Mouse (Mus musculus): ENCODE measurements around the gene Nxf1. TPM values are rescaled to one million over a fixed set of nuclear protein-coding genes. Genes with fewer than 3 reads are reported as not detected.

Gene Nxf1
- 186 and 216 TPM in 2 replicates for polyA plus RNA-seq (2016; fragmentation: Nextera tagmentation; extraction: Ambion mirVana)

DNA sequence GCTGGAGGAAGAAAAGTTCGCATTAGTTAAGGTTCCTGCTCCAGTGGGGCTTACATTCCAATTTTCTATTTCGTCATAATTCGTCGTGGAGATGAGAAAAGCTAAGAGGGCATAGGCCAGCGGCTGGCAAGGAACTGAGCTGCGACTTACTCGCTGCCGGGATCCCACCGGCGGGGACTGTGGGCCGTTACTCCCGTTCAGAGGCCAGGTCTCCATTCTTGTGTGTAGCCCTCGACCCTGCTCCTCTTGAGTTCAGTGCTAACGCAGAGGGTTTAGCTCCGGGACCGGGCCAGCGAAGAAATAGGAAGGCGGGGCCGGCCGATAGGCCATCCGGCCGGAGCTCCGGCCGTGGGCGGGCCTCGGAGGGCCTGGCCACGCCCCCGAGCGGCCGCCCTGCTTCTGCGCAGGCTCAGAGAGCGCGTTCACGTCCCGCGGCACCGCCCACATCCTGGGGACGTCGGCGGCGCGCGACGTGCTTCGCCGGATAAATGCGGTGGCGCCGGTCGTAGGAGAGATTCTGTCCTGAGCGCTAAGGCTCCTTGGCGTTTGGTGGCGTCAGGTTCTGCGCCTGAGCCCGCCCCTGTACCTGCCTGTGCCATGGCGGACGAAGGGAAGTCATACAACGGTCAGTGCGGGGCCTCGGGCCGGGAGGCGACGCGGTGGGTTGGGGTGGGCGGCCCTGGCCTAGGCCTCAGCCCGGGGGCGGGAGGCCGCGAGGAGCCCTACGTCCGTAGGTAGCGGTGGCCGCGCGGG, at the start of gene Nxf1:
Gene Nxf1, plus strand, starts transcription at position 439 of the 753 bp plus-strand sequence.
- H3K36me3 ChIP-seq, result peaks cover 31% of the 10 kb centered on the region
- peak; percentile 95 for ATAC-seq (ENCODE audit: low FRiP score, low read depth)
- WGBS, result 1% methylated on average over 74 of the region's 75 CpGs
- H3K27ac ChIP-seq, result peak within 1 kb of the TSS; percentile 80
- H3K27me3 ChIP-seq (replicated peaks), result no peaks in the 10 kb centered on the region
- H3K4me1 ChIP-seq, result peaks cover 19% of the 10 kb centered on the region
- peak within 1 kb of the TSS; percentile 77 for H3K4me2 ChIP-seq (replicated peaks)
- H3K9me3 ChIP-seq, result no peaks in the 10 kb centered on the region
- H3K4me3 ChIP-seq, result peak within 1 kb of the TSS; percentile 96
- peak within 1 kb of the TSS; percentile 96 for H3K9ac ChIP-seq

DNA sequence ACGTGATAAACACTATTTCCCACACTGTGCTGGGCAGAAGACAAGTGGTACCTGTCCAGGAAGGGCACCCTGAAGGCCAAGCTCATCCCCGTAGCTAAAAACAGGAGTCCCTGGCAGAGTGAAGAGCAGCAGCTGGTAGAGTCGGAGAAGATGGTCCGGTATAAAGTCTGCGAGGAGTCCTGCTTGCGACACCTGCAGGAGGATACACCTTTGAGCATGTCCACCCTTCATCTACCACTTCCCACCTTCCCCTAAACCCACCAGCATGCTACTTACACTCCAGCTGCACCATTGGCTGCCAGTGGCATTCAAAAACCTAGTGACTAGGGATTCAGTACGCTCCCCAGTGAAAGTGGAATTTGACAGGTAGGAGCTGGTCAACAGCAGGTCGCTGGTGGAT, 47.9 kb upstream of the Nxf1 start:
- Histone ChIP-seq H3K36me3 (peaks cover 55% of the 10 kb centered on the region), H3K9ac (no peak overlapping the region), H3K27me3 (replicated peaks) (no peaks in the 10 kb centered on the region), H3K9me3 (no peaks in the 10 kb centered on the region), H3K4me1 (peaks cover 21% of the 10 kb centered on the region), H3K4me3 (no peak overlapping the region), H3K4me2 (replicated peaks) (no peak overlapping the region), H3K27ac (no peak overlapping the region)
- ATAC-seq (ENCODE audit: low FRiP score, low read depth), result no peak
- 95% methylated on average over 8 of the region's 8 CpGs for WGBS

DNA sequence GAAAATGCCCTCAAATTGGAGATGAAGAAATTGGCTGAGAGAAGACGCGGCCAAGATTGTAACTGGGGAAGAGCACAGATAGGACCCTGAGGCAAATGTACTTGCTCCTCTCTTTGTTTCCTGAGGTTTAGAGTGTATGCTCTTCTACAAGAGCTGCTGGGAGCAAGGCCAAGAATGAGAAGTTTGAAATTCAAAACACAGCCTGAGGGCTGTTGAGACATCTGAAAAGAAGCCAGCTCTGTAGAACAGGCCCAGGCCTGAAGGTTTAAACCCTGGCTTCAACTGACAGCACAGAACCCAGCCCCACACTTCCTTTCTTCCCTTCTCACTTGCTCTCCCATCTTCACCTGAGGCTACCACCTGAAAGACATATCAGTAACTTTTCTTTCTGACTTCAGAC, 46.8 kb upstream of the Nxf1 start:
- Histone ChIP-seq H3K36me3 (peaks cover 55% of the 10 kb centered on the region), H3K4me1 (peaks cover 21% of the 10 kb centered on the region), H3K9ac (no peak overlapping the region), H3K4me2 (replicated peaks) (no peak overlapping the region), H3K27ac (no peak overlapping the region), H3K9me3 (no peaks in the 10 kb centered on the region), H3K4me3 (no peak overlapping the region), H3K27me3 (replicated peaks) (no peaks in the 10 kb centered on the region)
- 95% methylated on average over 2 of the region's 2 CpGs for WGBS
- no peak for ATAC-seq (ENCODE audit: low FRiP score, low read depth)

DNA sequence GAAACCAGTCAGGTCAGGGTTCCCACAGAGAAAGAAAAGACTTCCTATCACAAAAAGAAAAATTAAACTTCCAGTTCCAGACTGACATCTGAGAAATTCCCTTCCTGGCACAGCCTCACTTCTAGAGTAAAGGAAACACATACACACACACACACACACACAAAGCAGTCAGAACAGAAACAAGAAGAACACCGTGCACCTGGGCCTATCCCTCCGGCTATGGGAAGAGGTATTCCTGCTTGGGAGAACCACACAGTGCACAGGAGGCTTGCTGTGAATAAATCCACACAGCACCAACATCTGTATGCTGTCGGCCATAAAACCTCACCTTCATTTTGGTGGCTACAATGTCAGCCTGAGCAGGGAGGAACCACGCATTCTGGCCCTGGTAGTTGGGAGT, 45.4 kb upstream of the Nxf1 start:
- Histone ChIP-seq H3K4me3 (peak overlapping the region; percentile 76; the same call in 1 of the 2 replicates), H3K9me3 (no peaks in the 10 kb centered on the region), H3K4me1 (peaks cover 21% of the 10 kb centered on the region), H3K9ac (peak overlapping the region; percentile 90), H3K27ac (no peak overlapping the region), H3K27me3 (replicated peaks) (no peaks in the 10 kb centered on the region), H3K36me3 (peaks cover 51% of the 10 kb centered on the region), H3K4me2 (replicated peaks) (peak overlapping the region; percentile 68)
- WGBS, result 84% methylated on average over 4 of the region's 4 CpGs
- no peak for ATAC-seq (ENCODE audit: low FRiP score, low read depth)

DNA sequence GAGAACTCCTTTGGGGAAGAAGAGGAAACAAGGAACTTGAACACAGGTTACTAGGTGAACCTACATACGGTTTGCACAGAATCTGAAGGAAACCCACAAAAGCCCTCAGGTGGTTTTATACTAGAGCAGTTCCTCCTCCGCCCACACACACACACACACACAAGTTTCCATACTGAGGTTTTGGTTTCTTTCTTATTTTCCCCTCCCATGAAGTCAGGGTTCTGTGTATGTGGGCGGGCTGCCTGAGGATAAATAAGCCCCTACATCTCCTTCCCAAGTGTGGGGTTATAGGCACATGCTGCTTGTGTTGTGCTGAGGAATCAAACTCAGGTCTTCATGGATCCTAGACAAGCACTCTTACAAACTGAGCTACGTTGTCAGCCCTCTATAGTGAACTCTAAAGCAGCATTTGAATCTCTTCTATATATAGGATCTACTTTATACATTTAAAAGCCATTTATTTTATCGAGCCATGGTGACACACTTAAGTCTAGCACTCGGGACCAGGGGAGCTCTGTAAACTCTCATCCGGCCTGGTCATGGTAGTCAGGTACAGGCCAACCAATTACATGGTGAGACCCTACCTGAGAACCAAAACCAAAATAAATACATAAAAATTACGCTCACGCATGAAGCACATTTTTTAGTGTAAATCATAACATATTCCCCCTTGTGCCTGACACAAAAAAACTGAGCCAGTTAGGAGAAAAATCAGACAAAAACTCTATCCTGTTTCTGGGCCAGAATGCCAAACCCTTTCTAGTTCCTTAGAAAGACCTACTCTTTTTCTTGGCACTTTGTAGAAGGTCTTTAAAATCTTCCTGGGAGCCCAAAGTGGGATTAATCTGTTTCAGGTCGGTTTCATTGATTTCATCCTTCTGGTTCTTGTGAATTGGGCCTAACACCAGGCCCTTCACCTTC, 44.7 kb upstream of the Nxf1 start:
- 67% methylated on average over 10 of the region's 10 CpGs for WGBS
- H3K27me3 ChIP-seq (replicated peaks), result no peaks in the 10 kb centered on the region
- peak overlapping the region; percentile 68 for H3K4me2 ChIP-seq (replicated peaks)
- ATAC-seq (ENCODE audit: low FRiP score, low read depth), result no peak
- H3K4me3 ChIP-seq, result peak overlapping the region; percentile 76
- peak overlapping the region; percentile 90 for H3K9ac ChIP-seq
- peak overlapping the region; percentile 84; the same call in 1 of the 2 replicates for H3K27ac ChIP-seq
- peaks cover 21% of the 10 kb centered on the region for H3K4me1 ChIP-seq
- peaks cover 45% of the 10 kb centered on the region for H3K36me3 ChIP-seq
- H3K9me3 ChIP-seq, result no peaks in the 10 kb centered on the region

DNA sequence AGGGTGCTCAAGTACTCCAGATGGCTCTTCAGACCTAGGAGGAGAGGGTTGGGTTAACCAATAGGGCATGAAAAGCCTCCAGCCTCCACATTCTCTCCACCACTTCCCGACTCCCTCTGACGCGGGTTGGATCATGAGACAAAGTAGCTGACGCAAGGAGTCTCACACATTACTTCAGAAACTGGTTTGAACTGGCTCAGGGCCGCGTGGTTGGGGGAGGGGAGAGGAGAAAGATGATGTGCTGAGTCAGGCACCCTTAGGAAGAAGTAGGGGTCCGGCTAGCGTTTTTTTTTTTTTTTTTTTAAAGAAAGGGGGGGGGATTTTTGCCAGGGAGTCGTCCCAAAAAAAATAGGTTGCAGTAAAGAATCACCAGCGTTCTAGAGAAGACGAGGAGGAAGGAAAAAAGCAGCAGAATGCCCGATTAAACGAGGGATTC, 44.0 kb upstream of the Nxf1 start:
- H3K27me3 ChIP-seq (replicated peaks), result no peaks in the 10 kb centered on the region
- peak overlapping the region; percentile 84 for H3K27ac ChIP-seq
- H3K9ac ChIP-seq, result peak overlapping the region; percentile 90
- peak; percentile 78 for ATAC-seq (ENCODE audit: low FRiP score, low read depth)
- peaks cover 39% of the 10 kb centered on the region for H3K36me3 ChIP-seq
- under 1% methylated on average over 13 of the region's 13 CpGs for WGBS
- peaks cover 21% of the 10 kb centered on the region for H3K4me1 ChIP-seq
- H3K4me2 ChIP-seq (replicated peaks), result peak overlapping the region; percentile 68
- no peaks in the 10 kb centered on the region for H3K9me3 ChIP-seq
- H3K4me3 ChIP-seq, result peak overlapping the region; percentile 76

DNA sequence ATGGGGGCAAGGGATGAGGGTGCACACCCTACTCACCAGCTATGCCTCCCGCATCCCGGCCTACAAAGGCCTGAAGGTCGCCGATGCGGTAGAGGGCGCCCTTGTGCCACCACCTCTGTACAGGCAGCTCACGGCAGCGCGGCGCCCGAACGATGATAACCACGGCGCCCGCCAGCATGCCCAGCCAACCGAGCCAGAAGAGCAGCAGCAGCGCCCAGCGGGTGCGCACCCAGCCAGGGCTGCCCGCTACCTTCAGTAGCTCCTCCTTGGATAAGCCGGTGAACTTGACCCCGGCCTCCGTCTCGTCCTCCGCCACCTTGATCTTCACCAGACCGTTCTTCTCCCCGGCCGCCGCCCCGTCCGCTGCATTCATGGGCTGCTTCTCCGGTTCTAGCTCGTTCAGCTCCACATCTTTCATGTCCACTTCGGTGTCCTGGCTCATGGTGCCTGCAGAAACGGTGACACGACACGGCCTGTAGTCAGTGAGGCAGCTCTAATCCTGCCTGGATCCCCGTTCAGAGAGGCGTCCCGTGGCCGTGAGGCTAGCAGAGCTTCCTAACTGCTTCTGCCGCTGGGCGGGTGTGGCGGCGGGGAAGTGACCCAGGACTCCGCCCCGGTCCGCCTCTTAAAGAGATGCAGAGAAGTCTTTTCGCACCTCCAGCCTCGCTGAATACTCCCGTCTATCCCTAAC, 43.4 kb upstream of the Nxf1 start:
- no peaks in the 10 kb centered on the region for H3K27me3 ChIP-seq (replicated peaks)
- peak overlapping the region; percentile 76 for H3K4me3 ChIP-seq
- peaks cover 34% of the 10 kb centered on the region for H3K36me3 ChIP-seq
- H3K9ac ChIP-seq, result peak overlapping the region; percentile 90
- peak overlapping the region; percentile 68 for H3K4me2 ChIP-seq (replicated peaks)
- H3K9me3 ChIP-seq, result no peaks in the 10 kb centered on the region
- peak overlapping the region; percentile 84 for H3K27ac ChIP-seq
- peaks cover 21% of the 10 kb centered on the region for H3K4me1 ChIP-seq
- ATAC-seq (ENCODE audit: low FRiP score, low read depth), result peak; percentile 93
- under 1% methylated on average over 51 of the region's 51 CpGs for WGBS

DNA sequence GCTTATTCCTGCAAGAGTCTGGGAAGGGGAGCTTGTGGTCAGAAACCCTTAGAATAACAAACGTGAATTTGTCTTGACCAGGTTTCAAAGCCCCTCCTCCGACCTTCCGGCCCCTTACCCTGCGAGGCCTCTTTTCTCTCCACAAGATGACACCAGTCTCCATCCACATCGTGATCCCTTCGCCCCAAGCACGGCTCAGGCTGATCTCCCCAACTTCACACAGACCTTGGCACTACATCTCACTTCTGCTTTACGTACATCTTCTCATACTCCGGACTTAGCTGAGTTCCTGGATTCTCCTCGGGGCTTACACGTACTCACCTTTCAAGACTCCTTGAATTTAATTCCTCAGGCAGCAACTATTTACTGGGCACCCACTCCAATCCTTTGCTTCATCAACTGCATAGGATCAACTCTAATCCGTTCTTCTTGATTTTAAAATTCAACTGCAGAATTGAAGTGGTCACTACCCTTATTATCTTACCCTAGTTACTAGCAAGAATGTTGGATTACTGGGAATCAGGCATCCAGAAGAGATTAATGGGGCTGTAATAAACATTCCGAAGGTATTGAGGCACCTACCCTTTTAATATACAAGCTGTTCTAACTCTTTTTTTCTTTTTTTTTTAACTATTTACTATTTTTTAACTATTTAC, 42.7 kb upstream of the Nxf1 start:
- peak overlapping the region; percentile 76 for H3K4me3 ChIP-seq
- 9% methylated on average over 13 of the region's 13 CpGs for WGBS
- H3K27ac ChIP-seq, result peak overlapping the region; percentile 84
- H3K4me2 ChIP-seq (replicated peaks), result peak overlapping the region; percentile 68
- H3K4me1 ChIP-seq, result peaks cover 21% of the 10 kb centered on the region
- H3K9me3 ChIP-seq, result no peaks in the 10 kb centered on the region
- peaks cover 27% of the 10 kb centered on the region for H3K36me3 ChIP-seq
- no peaks in the 10 kb centered on the region for H3K27me3 ChIP-seq (replicated peaks)
- peak; percentile 11 for ATAC-seq (ENCODE audit: low FRiP score, low read depth)
- peak overlapping the region; percentile 90 for H3K9ac ChIP-seq

DNA sequence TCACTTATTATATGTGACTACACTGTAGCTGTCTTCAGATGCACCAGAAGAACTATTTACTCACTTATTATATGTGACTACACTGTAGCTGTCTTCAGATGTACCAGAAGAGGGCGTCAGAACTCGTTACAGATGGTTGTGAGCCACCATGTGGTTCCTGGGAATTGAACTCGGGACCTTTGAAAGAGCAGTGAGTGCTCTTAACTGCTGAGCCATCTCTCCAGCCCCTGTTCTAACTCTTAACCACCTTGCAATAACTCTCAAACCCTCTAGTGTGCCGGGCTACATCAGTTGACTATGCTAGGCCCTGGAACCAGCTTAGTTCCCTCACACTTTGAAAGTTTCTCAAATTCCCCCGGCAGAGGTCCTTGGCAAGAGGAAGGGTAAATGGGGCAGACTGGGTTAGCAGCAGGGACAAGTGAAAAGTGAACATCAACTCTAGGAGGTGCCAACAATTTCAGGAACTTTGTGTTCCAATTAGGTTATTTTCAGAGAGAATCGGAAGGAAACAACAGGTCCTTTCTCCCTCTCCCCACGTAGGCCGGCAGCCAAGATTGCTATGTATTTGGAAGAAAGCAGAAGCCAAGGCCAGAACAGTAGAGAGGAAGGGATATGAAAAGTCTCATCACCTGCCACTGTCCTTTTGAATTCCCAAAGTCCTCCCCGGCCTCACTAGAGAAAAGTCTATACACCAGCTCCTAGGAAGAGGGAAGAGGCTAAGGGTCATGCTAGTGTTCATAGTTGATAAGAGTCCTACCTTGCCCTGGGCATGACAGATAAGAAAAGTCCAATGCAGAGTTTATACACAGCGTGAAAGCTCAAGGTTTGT, 42.0 kb upstream of the Nxf1 start:
- Histone ChIP-seq H3K36me3 (peaks cover 20% of the 10 kb centered on the region), H3K27ac (no peak overlapping the region), H3K9me3 (no peaks in the 10 kb centered on the region), H3K27me3 (replicated peaks) (no peaks in the 10 kb centered on the region), H3K9ac (no peak overlapping the region), H3K4me3 (no peak overlapping the region), H3K4me1 (peaks cover 21% of the 10 kb centered on the region), H3K4me2 (replicated peaks) (no peak overlapping the region)
- ATAC-seq (ENCODE audit: low FRiP score, low read depth), result no peak
- 78% methylated on average over 10 of the region's 10 CpGs for WGBS

DNA sequence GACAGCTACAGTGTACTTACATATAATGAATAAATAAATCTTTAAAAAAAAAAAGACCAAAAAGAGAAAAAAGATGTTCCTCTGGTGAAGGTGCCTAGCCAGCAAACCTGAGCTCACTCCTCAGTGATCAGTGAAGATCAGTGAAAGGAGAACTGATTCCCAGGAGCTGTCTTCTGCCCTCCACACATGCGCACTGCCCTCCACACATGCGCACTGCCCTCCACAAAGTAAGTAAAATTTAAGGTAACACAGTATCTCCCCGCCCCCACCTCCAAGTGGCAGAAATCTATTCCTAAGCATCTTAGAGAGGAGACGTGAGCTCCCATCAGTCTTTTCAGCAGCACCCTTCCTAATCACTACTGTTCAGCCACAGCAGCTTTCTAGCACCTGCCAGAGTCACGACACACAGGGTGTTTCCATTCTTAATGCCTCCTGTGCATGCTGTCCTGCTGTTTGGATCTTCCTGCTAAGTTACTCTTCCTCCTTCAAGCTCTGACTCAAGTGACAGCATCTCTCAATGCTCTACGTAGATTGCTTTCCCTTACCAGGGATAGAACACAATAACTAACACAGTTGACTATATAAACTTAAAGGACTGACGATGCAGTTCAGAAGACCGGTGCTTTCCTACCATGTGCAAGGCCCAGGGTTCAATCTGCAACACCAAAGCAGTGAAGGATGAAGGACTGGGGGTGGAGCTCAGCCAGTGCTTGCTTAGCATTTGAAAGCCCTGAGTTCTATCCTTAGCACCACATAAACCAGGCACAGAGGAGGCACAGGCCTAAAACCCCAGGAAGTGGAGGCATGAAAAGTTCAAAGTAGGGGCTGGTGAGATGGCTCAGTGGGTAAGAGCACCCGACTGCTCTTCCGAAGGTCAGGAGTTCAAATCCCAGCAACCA, 40.8 kb upstream of the Nxf1 start:
- Histone ChIP-seq H3K9ac (no peak overlapping the region), H3K4me1 (peaks cover 15% of the 10 kb centered on the region), H3K36me3 (peaks cover 7% of the 10 kb centered on the region; the same call in 1 of the 2 replicates), H3K27ac (no peak overlapping the region), H3K4me2 (replicated peaks) (no peak overlapping the region), H3K9me3 (no peaks in the 10 kb centered on the region), H3K4me3 (no peak overlapping the region), H3K27me3 (replicated peaks) (no peaks in the 10 kb centered on the region)
- ATAC-seq (ENCODE audit: low FRiP score, low read depth), result no peak
- 64% methylated on average over 10 of the region's 10 CpGs for WGBS
